ENCODE assay signal across 19 mouse cellular contexts in genomic region chr8:127307026-127307425, GRCm38 (mm10).
A peak's percentile ranks its signal among the peaks of the same experiment; 100 is the strongest.
DNase-seq lines count a peak whose midpoint lies in the region; ATAC-seq and TF ChIP-seq lines count a peak whose summit lies in the region.
"Had no signal": no experiment of that assay in that cellular context is flagged by ENCODE, and none has a peak within 500 bp of the region (broad histone marks: within the 10 kb centered on the region; RNA-seq: fewer than 3 reads in every experiment).

No protein-coding gene starts in this region.

- peaks cover 18% of the 10 kb centered on the region for H3K4me1 ChIP-seq in kidney, adult 2 months (ENCODE audit: control insufficient read depth, insufficient read depth, low read length)
- H3K4me1 ChIP-seq in kidney, postnatal 0 days (replicated peaks; ENCODE audit: insufficient read depth, low read length), result peaks cover 5% of the 10 kb centered on the region
- peaks cover 10% of the 10 kb centered on the region for H3K4me1 ChIP-seq in liver, embryonic 13.5 days (replicated peaks)
- no peaks in the 10 kb centered on the region; the same call in 1 of the 2 replicates for H3K4me1 ChIP-seq in liver, embryonic 16.5 days (ENCODE audit: control insufficient read depth, low read depth, low read length)
- H3K4me1 ChIP-seq: forebrain, embryonic 12.5 days had no signal

- no peak overlapping the region for H3K9ac ChIP-seq in kidney, postnatal 0 days (ENCODE audit: low read depth, low read length)
- no peak overlapping the region for H3K9ac ChIP-seq in liver, embryonic 13.5 days
- H3K9ac ChIP-seq in liver, embryonic 16.5 days (ENCODE audit: low read depth, low read length), result no peak overlapping the region
- H3K9ac ChIP-seq: embryonic facial prominence, embryonic 13.5 days; forebrain, embryonic 12.5 days; heart, embryonic 12.5 days had no signal

- no peak overlapping the region for H3K4me3 ChIP-seq in kidney, adult 2 months (ENCODE audit: insufficient read depth, low read depth, low read length)
- no peak overlapping the region for H3K4me3 ChIP-seq in kidney, postnatal 0 days (replicated peaks; ENCODE audit: low read depth, low read length)
- H3K4me3 ChIP-seq in liver, embryonic 13.5 days (replicated peaks), result no peak overlapping the region
- H3K4me3 ChIP-seq in liver, embryonic 16.5 days (ENCODE audit: low read depth, low read length), result no peak overlapping the region
- H3K4me3 ChIP-seq: embryonic facial prominence, embryonic 13.5 days; forebrain, embryonic 12.5 days; heart, embryonic 12.5 days had no signal

- H3K27ac ChIP-seq in kidney, adult 2 months (ENCODE audit: insufficient read depth, low read depth, low read length), result no peak overlapping the region
- 0 out of 2 replicates have a peak overlapping the region, but pooled peaks have one; percentile 31 for H3K27ac ChIP-seq in kidney, postnatal 0 days
- no peak overlapping the region for H3K27ac ChIP-seq in liver, embryonic 13.5 days
- H3K27ac ChIP-seq in liver, embryonic 16.5 days (ENCODE audit: low read length), result peak overlapping the region; percentile 45; the same call in 1 of the 2 replicates
- H3K27ac ChIP-seq: embryonic facial prominence, embryonic 13.5 days; forebrain, embryonic 12.5 days had no signal

- H3K4me2 ChIP-seq in kidney, postnatal 0 days (ENCODE audit: low read length), result no peak overlapping the region
- H3K4me2 ChIP-seq in liver, embryonic 13.5 days, result no peak overlapping the region
- no peak overlapping the region for H3K4me2 ChIP-seq in liver, embryonic 16.5 days (ENCODE audit: low read depth, low read length)
- H3K4me2 ChIP-seq: embryonic facial prominence, embryonic 13.5 days; forebrain, embryonic 12.5 days; heart, embryonic 12.5 days had no signal

- ATAC-seq in kidney, postnatal 0 days (replicated peaks; ENCODE audit: low FRiP score, low read depth), result no peak
- peak; percentile 36; the same call in 1 of the 2 replicates for ATAC-seq in liver, embryonic 13.5 days (ENCODE audit: low read depth)
- ATAC-seq in liver, embryonic 16.5 days (ENCODE audit: low read depth), result peak; percentile 66
- ATAC-seq: activated CD4-positive, CD25-positive, alpha-beta regulatory T cell, adult 4 months; forebrain, embryonic 16.5 days; Patski had no signal

- no peaks in the 10 kb centered on the region for H3K9me3 ChIP-seq in kidney, postnatal 0 days (replicated peaks; ENCODE audit: low read length)
- H3K9me3 ChIP-seq in liver, embryonic 13.5 days (replicated peaks), result no peaks in the 10 kb centered on the region
- no peaks in the 10 kb centered on the region for H3K9me3 ChIP-seq in liver, embryonic 16.5 days (replicated peaks; ENCODE audit: control insufficient read depth, low read length)
- H3K9me3 ChIP-seq: embryonic facial prominence, embryonic 13.5 days; forebrain, embryonic 12.5 days; heart, embryonic 12.5 days had no signal

- no peak for TF ChIP-seq CTCF in kidney, adult 2 months (conservative IDR thresholded peaks at IDR 0.05; ENCODE audit: insufficient read depth, insufficient read length, low read depth, low read length)
- TF ChIP-seq CTCF in kidney, postnatal 0 days (IDR thresholded peaks at IDR 0.05; ENCODE audit: low read depth), result no peak

- 59% methylated on average over 5 of the region's 5 CpGs for WGBS in kidney, adult 2 months
- WGBS in kidney, postnatal 0 days, result 85% methylated on average over 5 of the region's 5 CpGs
- 68% methylated on average over 5 of the region's 5 CpGs for WGBS in liver, embryonic 13.5 days (ENCODE audit: insufficient replicate concordance)
- 65% methylated on average over 5 of the region's 5 CpGs for WGBS in liver, embryonic 16.5 days (ENCODE audit: insufficient replicate concordance)

- H3K27me3 ChIP-seq in kidney, adult 2 months (replicated peaks; ENCODE audit: control insufficient read depth, insufficient read depth, low read length), result no peaks in the 10 kb centered on the region
- H3K27me3 ChIP-seq in kidney, postnatal 0 days (ENCODE audit: insufficient read depth, low read length), result no peaks in the 10 kb centered on the region
- no peaks in the 10 kb centered on the region for H3K27me3 ChIP-seq in liver, embryonic 13.5 days
- no peaks in the 10 kb centered on the region for H3K27me3 ChIP-seq in liver, embryonic 16.5 days (ENCODE audit: control insufficient read depth, insufficient read depth, low read depth, low read length)
- H3K27me3 ChIP-seq: CH12.LX; embryonic facial prominence, embryonic 13.5 days; forebrain, embryonic 12.5 days; heart, embryonic 12.5 days; Patski had no signal

- TF ChIP-seq POLR2A in kidney, adult 2 months (IDR thresholded peaks at IDR 0.05; ENCODE audit: low read depth, low read length), result no peak

- DNase-seq in kidney, adult 2 months, result peak; percentile 61
- DNase-seq in kidney, postnatal 25 days, result no peak
- DNase-seq in kidney, postnatal 0 days (ENCODE audit: low spot score), result no peak
- no peak for DNase-seq in kidney, adult 11 months
- DNase-seq in liver, embryonic 13.5 days, result no peak
- no peak for DNase-seq in thymus, postnatal 36 days
- DNase-seq: adrenal gland, postnatal 14 days; cerebellum, adult 11-12 months; cerebellum, adult 9-10 months; cerebellum, postnatal 25 days; gastrocnemius, postnatal 10 days had no signal

- no peaks in the 10 kb centered on the region for H3K36me3 ChIP-seq in kidney, adult 2 months (ENCODE audit: control insufficient read depth, insufficient read depth, low read length)
- no peaks in the 10 kb centered on the region for H3K36me3 ChIP-seq in kidney, postnatal 0 days (ENCODE audit: insufficient read depth, low read length)
- no peaks in the 10 kb centered on the region for H3K36me3 ChIP-seq in liver, embryonic 13.5 days
- no peaks in the 10 kb centered on the region for H3K36me3 ChIP-seq in liver, embryonic 16.5 days (ENCODE audit: control insufficient read depth, insufficient read depth)
- H3K36me3 ChIP-seq: forebrain, embryonic 12.5 days; heart, embryonic 12.5 days had no signal

Comparison
In these comparisons a context has a peak if more than half of its experiments do, and no peak if none do; other contexts are left out.
1. H3K27ac ChIP-seq: peak in kidney, postnatal 0 days (single experiment) and liver, embryonic 16.5 days (single experiment); none in kidney, adult 2 months (single experiment) and liver, embryonic 13.5 days (single experiment).